Mouse (Mus musculus) hindbrain, embryonic 14.5 days (tissue): ENCODE data around the gene Nrgn. TPM values are rescaled to one million over a fixed set of nuclear protein-coding genes. Genes with fewer than 3 reads are reported as not detected.
A peak's percentile ranks its signal among the peaks of the same experiment; 100 is the strongest.

Source experiments
- ATAC-seq: fragments of 200-750 bp; cut with Nextera tagmentation; 2 replicates; pipeline ENCODE4 v1.8.0; 2017; ENCODE audit warnings: moderate number of reproducible peaks, mild to moderate bottlenecking, moderate TSS enrichment, moderate library complexity; ENCODE audit not compliant: low FRiP score
- DNase-seq: peaks from one replicate; pipeline ENCODE4 v3.0.0-alpha.2; 2015; ENCODE audit warnings: low spot score
- H3K27ac ChIP-seq: fragments of 300-500 bp; sonication (generic); 2 replicates; pipeline ENCODE4 v1.5.1; 2014; ENCODE audit warnings: mild to moderate bottlenecking, moderate library complexity
- H3K27me3 ChIP-seq: fragments of 300-500 bp; sonication (generic); 2 replicates; pipeline ENCODE4 v1.6.1; 2014; ENCODE audit warnings: mild to moderate bottlenecking, low read length, mixed read lengths; ENCODE audit not compliant: control insufficient read depth, insufficient read depth
- H3K36me3 ChIP-seq: fragments of 300-500 bp; sonication (generic); replicated peaks from 2 replicates; pipeline ENCODE4 v1.6.1; 2014; ENCODE audit not compliant: control insufficient read depth, insufficient read depth
- H3K4me1 ChIP-seq: fragments of 300-500 bp; sonication (generic); replicated peaks from 2 replicates; pipeline ENCODE4 v1.6.1; 2014; ENCODE audit warnings: antibody characterized with exemption, low read length, mixed read lengths; ENCODE audit not compliant: control insufficient read depth, insufficient read depth
- H3K4me2 ChIP-seq: fragments of 300-500 bp; sonication (generic); replicated peaks from 2 replicates; pipeline ENCODE4 v1.6.1; 2014; ENCODE audit warnings: mild to moderate bottlenecking, moderate library complexity
- H3K4me3 ChIP-seq: fragments of 300-500 bp; sonication (generic); replicated peaks from 2 replicates; pipeline ENCODE4 v1.5.1; 2014; ENCODE audit warnings: mild to moderate bottlenecking, low read length
- H3K9ac ChIP-seq: fragments of 300-500 bp; sonication (generic); 2 replicates; pipeline ENCODE4 v1.6.1; 2014
- H3K9me3 ChIP-seq: fragments of 300-500 bp; sonication (generic); 2 replicates; pipeline ENCODE4 v1.6.1; 2016; ENCODE audit warnings: low read length; ENCODE audit not compliant: control insufficient read depth
- WGBS: fragments of 180-500 bp; shearing (Covaris S2); extraction: QIAGEN DNeasy Blood & Tissue Kit; methylation state at CpG from one replicate; pipeline ENCODE4 v1.1.7; 2014; 5-methylcytosine and 5-hydroxymethylcytosine counted together
- polyA plus RNA-seq: library from polyadenylated mRNA; unstranded; fragments of >200 nt; fragmentation: Nextera tagmentation; extraction: Ambion mirVana; gene quantifications from 2 replicates; pipeline ENCODE4 v1.2.1, GENCODE M21; 2014

Gene Nrgn
- polyA plus RNA-seq: 3.4 and 3.8 TPM in 2 replicates

DNA sequence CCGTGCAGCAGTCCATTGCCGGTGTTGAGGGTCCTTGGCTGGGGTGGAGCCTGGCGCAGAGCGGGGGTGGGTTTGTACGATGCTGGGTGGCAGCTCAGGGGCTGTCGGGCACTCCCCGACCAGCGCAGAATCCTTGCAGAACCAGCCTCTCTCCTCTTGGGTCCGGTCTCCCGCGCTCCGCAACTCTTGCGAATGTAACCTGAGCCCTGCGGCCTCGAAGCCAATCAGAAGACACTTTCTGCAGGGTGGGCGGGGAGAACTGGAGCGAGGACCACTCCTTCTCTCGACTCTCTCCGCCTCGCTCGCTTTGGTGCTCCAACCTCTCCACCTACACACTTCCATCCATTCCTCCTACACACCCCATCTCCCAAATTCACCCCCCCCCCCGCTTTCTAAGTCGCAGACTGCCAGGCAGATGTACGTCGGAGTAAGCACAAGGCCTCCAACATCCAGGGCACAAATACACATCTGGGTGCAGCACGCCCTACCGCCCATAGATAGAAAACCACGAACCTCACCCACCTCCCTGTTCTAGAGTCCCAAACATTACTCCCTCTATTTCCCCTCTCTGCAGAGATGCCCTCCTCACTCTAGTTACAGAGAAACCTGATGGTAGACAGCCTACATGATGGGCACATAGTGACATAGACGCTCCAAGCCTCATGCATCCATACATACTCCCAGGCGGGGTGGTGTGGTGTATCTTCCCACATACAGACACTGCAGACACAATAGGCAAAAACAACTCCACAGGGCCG, at the start of gene Nrgn:
TSS of gene Nrgn (minus strand) at position 369 of the 758 bp plus-strand sequence.
- Histone ChIP-seq H3K4me3 (peak within 1 kb of the TSS; percentile 40), H3K9me3 (no peaks in the 10 kb centered on the region), H3K36me3 (no peaks in the 10 kb centered on the region), H3K9ac (peak within 1 kb of the TSS; percentile 48), H3K27ac (no peak within 1 kb of the TSS), H3K27me3 (peaks cover 60% of the 10 kb centered on the region), H3K4me2 (peak within 1 kb of the TSS; percentile 96), H3K4me1 (0 out of 2 replicates have a peak, but pooled peaks cover 5% of the 10 kb centered on the region)
- WGBS: 4% methylated on average over 31 of the region's 31 CpGs
- ATAC-seq (peak; percentile 91), DNase-seq (peak; percentile 70)

DNA sequence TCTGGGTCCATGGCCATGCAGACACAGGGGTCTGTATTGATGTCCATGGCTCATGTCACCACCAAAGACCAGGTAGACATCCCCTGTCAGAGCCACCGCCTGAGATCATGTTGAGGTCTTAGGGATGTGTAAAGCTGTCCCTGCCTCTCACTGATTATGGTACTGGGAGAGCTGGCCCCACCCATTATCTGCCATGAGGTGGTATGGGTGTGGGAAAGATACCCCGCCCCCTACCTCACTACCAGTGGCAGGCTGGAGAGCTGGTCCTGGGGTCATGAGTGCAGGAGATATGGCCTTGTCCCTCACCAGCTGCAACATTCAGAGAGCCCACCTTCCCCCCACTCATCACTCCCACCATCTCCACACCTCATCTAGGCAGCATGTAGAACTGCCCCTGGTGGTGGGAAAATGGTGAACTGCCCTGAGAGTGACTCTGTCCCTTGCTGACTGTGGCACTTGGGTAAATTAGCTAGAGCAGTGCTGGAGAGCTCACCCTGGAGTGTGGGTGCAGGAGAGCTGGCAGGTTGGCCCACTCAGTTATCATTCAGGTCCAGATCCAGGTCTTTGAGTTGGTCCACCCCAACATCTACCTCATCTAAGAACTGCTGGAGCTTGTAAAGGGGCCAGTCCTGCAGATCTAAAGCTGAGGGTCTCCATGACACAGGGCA, 48.0 kb upstream of the Nrgn start:
- H3K4me1 ChIP-seq: no peaks in the 10 kb centered on the region
- H3K9me3 ChIP-seq: no peaks in the 10 kb centered on the region
- WGBS: 93% methylated on average over 2 of the region's 2 CpGs
- H3K4me2 ChIP-seq: no peak overlapping the region
- DNase-seq (no peak), ATAC-seq (no peak)
- H3K9ac ChIP-seq: no peak overlapping the region
- H3K4me3 ChIP-seq: no peak overlapping the region
- H3K27me3 ChIP-seq: no peaks in the 10 kb centered on the region
- no peaks in the 10 kb centered on the region for H3K36me3 ChIP-seq
- H3K27ac ChIP-seq: no peak overlapping the region

DNA sequence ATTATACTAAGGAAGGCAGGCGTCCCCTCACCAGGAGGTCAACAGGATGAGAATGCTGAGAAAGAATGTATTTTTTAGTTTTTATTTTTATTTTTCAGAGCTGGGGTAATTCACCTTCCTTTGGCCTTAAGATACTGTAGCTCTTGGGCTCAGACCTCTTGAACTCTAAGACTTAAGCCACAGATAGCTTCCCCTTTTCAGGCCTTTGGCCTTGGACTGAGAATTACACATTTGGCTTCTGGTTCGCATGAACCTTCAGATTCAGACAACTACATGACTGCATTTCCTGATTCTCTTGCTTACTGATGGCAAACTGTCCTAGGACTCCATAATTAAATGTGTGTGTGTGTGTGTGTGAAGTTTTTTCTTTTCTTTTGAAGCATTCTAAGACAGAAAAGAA, 45.9 kb upstream of the Nrgn start:
- Histone ChIP-seq H3K4me1 (no peaks in the 10 kb centered on the region), H3K9me3 (no peaks in the 10 kb centered on the region), H3K9ac (no peak overlapping the region), H3K27ac (no peak overlapping the region), H3K4me2 (no peak overlapping the region), H3K36me3 (no peaks in the 10 kb centered on the region), H3K27me3 (no peaks in the 10 kb centered on the region), H3K4me3 (no peak overlapping the region)
- ATAC-seq (no peak), DNase-seq (no peak)
- 94% methylated on average over 2 of the region's 2 CpGs for WGBS

GRCm38 (mm10) chr9:37595570-37595969, 42.9 kb upstream of the Nrgn start:
- ATAC-seq (no peak), DNase-seq (no peak)
- 80% methylated on average over 1 of the region's 1 CpGs for WGBS
- H3K27ac ChIP-seq: no peak overlapping the region
- H3K9me3 ChIP-seq: no peaks in the 10 kb centered on the region
- no peaks in the 10 kb centered on the region for H3K27me3 ChIP-seq
- H3K36me3 ChIP-seq: no peaks in the 10 kb centered on the region
- H3K4me3 ChIP-seq: no peak overlapping the region
- H3K9ac ChIP-seq: no peak overlapping the region
- no peak overlapping the region for H3K4me2 ChIP-seq
- no peaks in the 10 kb centered on the region for H3K4me1 ChIP-seq

- Histone ChIP-seq H3K4me1 (no peaks in the 10 kb centered on the region), H3K4me2 (no peak overlapping the region), H3K27ac (no peak overlapping the region), H3K36me3 (no peaks in the 10 kb centered on the region), H3K27me3 (no peaks in the 10 kb centered on the region), H3K9me3 (no peaks in the 10 kb centered on the region), H3K9ac (no peak overlapping the region), H3K4me3 (no peak overlapping the region)
- whole genome bisulfite sequencing: 92% methylated on average over 3 of the region's 3 CpGs
- no peak for DNase-seq
- ATAC-seq: no peak
Observed at GRCm38 (mm10) chr9:37593690-37594089, 41.0 kb upstream of the Nrgn start.

DNA sequence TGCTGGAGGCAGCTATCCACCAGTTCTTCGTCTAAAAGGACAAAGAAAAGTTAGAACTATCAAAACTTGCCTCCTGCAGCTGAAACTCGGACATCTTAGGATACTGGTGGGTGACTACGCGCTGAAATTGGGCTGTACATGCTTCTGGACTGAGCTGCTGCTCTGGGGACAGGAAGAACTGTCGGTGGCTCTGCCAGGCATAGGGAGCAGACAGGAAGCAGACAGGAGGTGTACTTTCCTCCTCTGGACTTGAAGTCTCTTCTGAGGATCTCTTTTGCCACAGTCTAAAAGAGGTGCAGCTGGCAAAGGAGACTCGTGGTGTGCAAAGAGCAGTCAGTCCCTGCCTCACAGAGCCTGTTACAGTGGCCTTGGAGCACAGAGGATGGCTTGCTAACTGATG, 39.9 kb upstream of the Nrgn start:
- H3K27ac ChIP-seq: no peak overlapping the region
- WGBS: 66% methylated on average over 6 of the region's 6 CpGs
- H3K4me3 ChIP-seq: no peak overlapping the region
- no peak for ATAC-seq
- no peaks in the 10 kb centered on the region for H3K36me3 ChIP-seq
- H3K4me2 ChIP-seq: no peak overlapping the region
- H3K9me3 ChIP-seq: no peaks in the 10 kb centered on the region
- no peaks in the 10 kb centered on the region for H3K4me1 ChIP-seq
- no peak overlapping the region for H3K9ac ChIP-seq
- H3K27me3 ChIP-seq: no peaks in the 10 kb centered on the region
- no peak for DNase-seq

DNA sequence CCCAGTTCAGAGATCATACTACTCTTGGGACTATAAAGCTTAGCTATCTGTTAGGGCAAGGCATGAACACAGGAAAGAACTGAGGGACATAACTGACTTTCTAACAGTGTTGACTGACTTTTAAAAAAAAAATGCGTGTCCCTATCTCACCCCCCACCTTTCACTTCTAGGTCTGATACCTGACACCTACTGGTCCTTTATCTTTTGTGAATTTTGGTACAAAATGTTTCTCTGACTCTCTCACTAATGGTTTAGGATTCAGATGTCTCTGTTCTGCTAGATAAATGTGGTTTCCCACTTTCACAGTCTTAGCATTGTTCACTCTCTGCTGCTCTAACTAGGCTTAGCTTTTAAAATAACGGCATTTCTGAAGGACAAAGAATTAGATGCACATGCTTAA, 39.3 kb upstream of the Nrgn start:
- H3K4me2 ChIP-seq: no peak overlapping the region
- ATAC-seq (no peak), DNase-seq (no peak)
- WGBS: 81% methylated on average over 2 of the region's 2 CpGs
- H3K4me3 ChIP-seq: no peak overlapping the region
- H3K4me1 ChIP-seq: no peaks in the 10 kb centered on the region
- no peaks in the 10 kb centered on the region for H3K27me3 ChIP-seq
- H3K9ac ChIP-seq: no peak overlapping the region
- H3K36me3 ChIP-seq: no peaks in the 10 kb centered on the region
- no peaks in the 10 kb centered on the region for H3K9me3 ChIP-seq
- H3K27ac ChIP-seq: no peak overlapping the region

DNA sequence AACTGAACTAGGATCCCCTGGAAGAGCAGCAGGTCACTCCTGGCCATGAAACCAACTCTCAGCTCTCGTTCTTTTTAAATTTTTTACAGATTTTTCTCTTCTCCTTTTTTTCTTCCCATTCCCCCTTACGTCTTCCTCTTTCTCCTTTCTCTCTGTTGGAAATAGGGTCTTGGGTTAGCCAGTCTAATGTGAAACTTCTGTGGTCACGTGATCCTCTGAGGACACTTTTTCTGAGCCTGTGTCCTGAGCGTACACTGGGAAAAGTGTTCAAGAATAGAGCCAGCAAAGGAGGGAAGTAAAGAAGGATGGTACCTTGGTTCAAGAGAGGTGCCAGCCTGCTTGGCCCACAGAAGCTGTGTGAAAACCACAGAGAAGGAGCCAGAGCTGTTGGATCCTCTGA, 37.7 kb upstream of the Nrgn start:
- Histone ChIP-seq H3K4me1 (no peaks in the 10 kb centered on the region), H3K27ac (no peak overlapping the region), H3K9me3 (no peaks in the 10 kb centered on the region), H3K36me3 (no peaks in the 10 kb centered on the region), H3K4me3 (no peak overlapping the region), H3K4me2 (no peak overlapping the region), H3K9ac (no peak overlapping the region), H3K27me3 (no peaks in the 10 kb centered on the region)
- 89% methylated on average over 4 of the region's 4 CpGs for WGBS
- ATAC-seq: no peak
- DNase-seq: no peak

GRCm38 (mm10) chr9:37586718-37587117, 34.0 kb upstream of the Nrgn start:
- no peak overlapping the region for H3K27ac ChIP-seq
- ATAC-seq (no peak), DNase-seq (no peak)
- H3K4me2 ChIP-seq: no peak overlapping the region
- WGBS: 68% methylated on average over 4 of the region's 4 CpGs
- no peaks in the 10 kb centered on the region for H3K4me1 ChIP-seq
- H3K27me3 ChIP-seq: no peaks in the 10 kb centered on the region
- H3K36me3 ChIP-seq: no peaks in the 10 kb centered on the region
- H3K4me3 ChIP-seq: no peak overlapping the region
- no peaks in the 10 kb centered on the region for H3K9me3 ChIP-seq
- no peak overlapping the region for H3K9ac ChIP-seq
